Mouse (Mus musculus): ENCODE results near the gene Irx6. TPM values are rescaled to one million over a fixed set of nuclear protein-coding genes. Genes with fewer than 3 reads are reported as not detected.

Gene Irx6
- polyA plus RNA-seq, 1 experiment from 2014 or later: 0.67 TPM

Other genes with a start within 250 kb of the Irx6 start
- 16.9 and 42.8 TPM in 2 replicates for gene Mmp2, start 153.0 kb downstream of the Irx6 start, polyA plus RNA-seq (2014; fragmentation: Nextera tagmentation; extraction: Ambion mirVana)
- 13.1 and 13.8 TPM in 2 replicates for gene Lpcat2, start 181.1 kb downstream of the Irx6 start, polyA plus RNA-seq (2014; fragmentation: Nextera tagmentation; extraction: Ambion mirVana)
- gene Capns2, start 227.1 kb downstream of the Irx6 start, polyA plus RNA-seq (2014; fragmentation: Nextera tagmentation; extraction: Ambion mirVana): 0.42 and 0.63 TPM in 2 replicates